Mouse (Mus musculus): Measurements from ENCODE around the gene Slc25a31.

Gene Slc25a31

DNA sequence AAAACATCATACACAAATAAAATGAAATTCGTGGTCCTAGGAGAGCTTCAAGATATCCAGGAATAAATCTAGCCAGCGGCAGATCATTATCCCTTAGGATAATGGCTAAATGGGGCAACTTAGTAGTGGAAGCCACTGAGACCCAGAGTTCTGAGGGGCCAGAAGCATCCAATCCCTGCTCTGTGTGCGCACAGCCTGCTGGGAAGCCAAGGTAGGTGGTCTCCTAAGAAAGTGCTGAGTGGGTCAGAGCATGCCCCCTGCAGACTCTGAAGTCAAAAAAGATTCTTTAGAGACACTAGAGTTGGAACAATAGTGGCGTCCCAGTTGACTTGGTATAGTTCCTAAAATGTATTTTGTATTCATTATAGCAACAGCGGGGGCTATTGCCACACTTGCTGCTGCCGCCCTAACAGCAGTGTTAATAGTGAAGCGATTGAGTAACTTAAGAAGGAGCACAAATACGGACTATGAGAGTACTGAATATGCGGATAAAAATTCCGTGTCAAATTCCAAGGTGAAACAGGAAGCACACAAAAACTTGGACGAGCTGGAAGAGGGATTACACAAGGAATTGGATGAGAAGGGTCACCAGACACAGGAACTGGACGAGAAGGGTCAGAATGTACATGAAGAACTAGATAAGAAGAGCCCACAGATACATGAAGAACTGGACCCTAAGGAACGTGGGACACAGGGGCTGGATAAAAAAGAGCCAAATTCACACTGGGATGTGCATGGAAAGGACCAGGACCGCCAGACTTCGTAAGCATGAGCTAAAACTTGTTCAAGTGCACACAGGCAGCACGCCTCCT, 35.6 kb downstream of the Slc25a31 start, which contains the start of gene Hspa4l:
Gene Hspa4l, plus strand, starts transcription at position 472 of the 812 bp plus-strand sequence.
- peak; percentile 12 to 26 for DNase-seq

DNA sequence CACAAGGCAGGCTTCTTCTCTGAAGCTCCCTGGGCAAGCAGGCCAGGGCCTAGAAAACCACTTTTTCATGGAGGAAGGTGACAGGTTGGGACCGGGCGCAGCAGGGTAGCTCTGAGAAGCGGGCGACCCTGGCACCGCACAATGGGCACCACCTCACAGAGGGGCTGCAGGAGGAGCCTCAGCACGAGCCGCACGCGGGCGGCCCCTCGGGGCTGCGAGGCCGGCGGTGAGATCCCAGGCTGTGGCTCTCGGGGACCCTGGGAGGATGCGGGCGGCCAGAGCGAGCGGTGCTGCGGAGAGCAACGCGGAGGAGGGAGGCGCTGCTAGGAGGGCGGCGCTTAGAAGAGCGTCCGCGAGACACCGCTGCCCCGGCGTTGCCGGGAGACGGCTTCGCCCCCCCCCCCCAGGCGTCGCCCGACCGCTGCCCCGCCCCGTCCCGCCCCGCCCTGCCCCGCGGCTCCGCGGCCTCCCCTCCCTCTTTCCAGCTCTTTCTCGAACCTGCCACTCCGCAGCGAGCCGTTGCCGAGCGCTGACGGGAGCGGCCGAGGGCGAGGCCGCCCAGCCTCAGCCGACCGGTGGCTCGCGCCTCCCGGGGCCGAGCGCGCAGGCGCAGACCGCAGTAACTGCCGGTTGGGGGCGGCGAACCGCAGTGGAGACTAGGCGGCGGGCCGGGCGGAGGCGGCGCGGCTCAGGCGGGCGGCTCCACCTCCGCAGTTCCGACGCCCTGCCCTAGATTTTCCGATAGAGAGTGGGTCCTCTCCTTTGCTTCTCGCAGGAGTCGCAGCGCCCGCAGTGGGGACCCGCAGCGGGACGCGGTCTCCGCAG, 36.4 kb downstream of the Slc25a31 start:
- peak; percentile 93 to 95 for DNase-seq

GRCm38 (mm10) chr3:40745661-40746547, 37.2 kb downstream of the Slc25a31 start:
- DNase-seq, result peak; percentile 8 to 45

- DNase-seq, result no peak
Observed at GRCm38 (mm10) chr3:40760746-40761145, 52.1 kb downstream of the Slc25a31 start.

- no peak for DNase-seq
Observed at GRCm38 (mm10) chr3:40761312-40761711, 52.7 kb downstream of the Slc25a31 start.
